Comparison of ENCODE assay signal across 14 mouse cellular contexts in the genomic region with DNA sequence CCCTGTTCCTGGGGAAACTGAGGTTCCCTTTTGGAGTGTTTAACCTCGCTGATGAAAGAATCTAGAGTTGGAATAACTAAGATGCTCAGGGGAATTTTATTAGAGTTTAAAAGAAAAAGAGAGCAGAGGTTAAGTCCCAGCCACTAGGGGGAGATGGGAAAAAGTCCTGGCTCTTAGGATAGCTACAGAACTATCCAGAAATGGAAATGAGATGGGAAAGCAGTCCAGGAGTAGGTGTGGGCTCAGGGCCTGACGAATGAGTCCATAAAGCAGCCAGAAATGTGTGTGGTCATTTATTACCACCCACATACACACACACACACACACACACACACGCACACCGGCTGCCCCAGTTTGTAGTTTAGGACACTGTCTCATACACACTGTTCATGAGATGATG. TPM values are rescaled to one million over a fixed set of nuclear protein-coding genes. Genes with fewer than 3 reads are reported as not detected.
A peak's percentile ranks its signal among the peaks of the same experiment; 100 is the strongest.
DNase-seq lines count a peak whose midpoint lies in the region; ATAC-seq and TF ChIP-seq lines count a peak whose summit lies in the region.
"Had no signal": no experiment of that assay in that cellular context is flagged by ENCODE, and none has a peak within 500 bp of the region (broad histone marks: within the 10 kb centered on the region; RNA-seq: fewer than 3 reads in every experiment).

No protein-coding gene starts in this region.

- no peak overlapping the region for H3K4me3 ChIP-seq in embryonic facial prominence, embryonic 11.5 days (ENCODE audit: low read depth, low read length)
- H3K4me3 ChIP-seq in embryonic facial prominence, embryonic 10.5 days: no peak overlapping the region
- no peak overlapping the region for H3K4me3 ChIP-seq in intestine, postnatal 0 days (ENCODE audit: low read depth, low read length)
- H3K4me3 ChIP-seq in intestine, embryonic 16.5 days (ENCODE audit: low read length): no peak overlapping the region
- H3K4me3 ChIP-seq: lung, embryonic 15.5 days had no signal

- ATAC-seq in embryonic facial prominence, embryonic 11.5 days (replicated peaks; ENCODE audit: insufficient number of reproducible peaks, low FRiP score, low TSS enrichment, low read depth): no peak
- ATAC-seq in intestine, postnatal 0 days: no peak
- no peak for ATAC-seq in intestine, embryonic 16.5 days

- no peaks in the 10 kb centered on the region for H3K9me3 ChIP-seq in embryonic facial prominence, embryonic 11.5 days (replicated peaks; ENCODE audit: control insufficient read depth, low read length)
- no peaks in the 10 kb centered on the region for H3K9me3 ChIP-seq in embryonic facial prominence, embryonic 10.5 days
- no peaks in the 10 kb centered on the region for H3K9me3 ChIP-seq in intestine, postnatal 0 days (ENCODE audit: control insufficient read depth)
- H3K9me3 ChIP-seq in intestine, embryonic 16.5 days (ENCODE audit: control insufficient read depth, low read length): no peaks in the 10 kb centered on the region
- H3K9me3 ChIP-seq: lung, embryonic 15.5 days had no signal

- WGBS in embryonic facial prominence, embryonic 11.5 days: 58% methylated on average over 4 of the region's 4 CpGs
- WGBS in embryonic facial prominence, embryonic 10.5 days: 65% methylated on average over 4 of the region's 4 CpGs
- WGBS in intestine, postnatal 0 days: 46% methylated on average over 4 of the region's 4 CpGs
- WGBS in intestine, embryonic 16.5 days: 52% methylated on average over 4 of the region's 4 CpGs

- H3K36me3 ChIP-seq in embryonic facial prominence, embryonic 11.5 days (replicated peaks; ENCODE audit: control insufficient read depth, insufficient read depth, low read depth, low read length): no peaks in the 10 kb centered on the region
- no peaks in the 10 kb centered on the region for H3K36me3 ChIP-seq in embryonic facial prominence, embryonic 10.5 days (replicated peaks)
- no peaks in the 10 kb centered on the region for H3K36me3 ChIP-seq in intestine, postnatal 0 days (ENCODE audit: control insufficient read depth, insufficient read depth)
- no peaks in the 10 kb centered on the region for H3K36me3 ChIP-seq in intestine, embryonic 16.5 days (ENCODE audit: control insufficient read depth, insufficient read depth, low read length)
- H3K36me3 ChIP-seq: lung, embryonic 15.5 days had no signal

- peak; percentile 63 for TF ChIP-seq CTCF in intestine, postnatal 0 days (IDR thresholded peaks at IDR 0.05; ENCODE audit: low read depth)

- H3K27me3 ChIP-seq in embryonic facial prominence, embryonic 11.5 days (ENCODE audit: control insufficient read depth, insufficient read depth, low read length): no peaks in the 10 kb centered on the region
- no peaks in the 10 kb centered on the region for H3K27me3 ChIP-seq in embryonic facial prominence, embryonic 10.5 days (replicated peaks; ENCODE audit: low read depth, poor library complexity, severe bottlenecking)
- H3K27me3 ChIP-seq in intestine, postnatal 0 days (replicated peaks; ENCODE audit: control insufficient read depth, insufficient read depth, low read length): no peaks in the 10 kb centered on the region
- H3K27me3 ChIP-seq in intestine, embryonic 16.5 days (replicated peaks; ENCODE audit: control insufficient read depth, insufficient read depth, low read length): no peaks in the 10 kb centered on the region
- H3K27me3 ChIP-seq: lung, embryonic 15.5 days had no signal

- no peak overlapping the region for H3K4me2 ChIP-seq in embryonic facial prominence, embryonic 11.5 days (ENCODE audit: low read depth, low read length)
- H3K4me2 ChIP-seq in intestine, postnatal 0 days (replicated peaks; ENCODE audit: low read depth): no peak overlapping the region
- H3K4me2 ChIP-seq in intestine, embryonic 16.5 days (ENCODE audit: low read depth, low read length): no peak overlapping the region
- H3K4me2 ChIP-seq: lung, embryonic 15.5 days had no signal

- no peak overlapping the region for H3K9ac ChIP-seq in embryonic facial prominence, embryonic 11.5 days (replicated peaks; ENCODE audit: low read length)
- no peak overlapping the region for H3K9ac ChIP-seq in intestine, postnatal 0 days (ENCODE audit: low read depth, low read length)
- H3K9ac ChIP-seq in intestine, embryonic 16.5 days (ENCODE audit: low read depth, low read length): no peak overlapping the region
- H3K9ac ChIP-seq: lung, embryonic 15.5 days had no signal

- no peaks in the 10 kb centered on the region for H3K4me1 ChIP-seq in embryonic facial prominence, embryonic 11.5 days (ENCODE audit: control insufficient read depth, insufficient read depth, low read length)
- no peaks in the 10 kb centered on the region for H3K4me1 ChIP-seq in embryonic facial prominence, embryonic 10.5 days
- H3K4me1 ChIP-seq in intestine, postnatal 0 days (replicated peaks; ENCODE audit: control insufficient read depth, insufficient read depth, low read length): no peaks in the 10 kb centered on the region
- no peaks in the 10 kb centered on the region for H3K4me1 ChIP-seq in intestine, embryonic 16.5 days (ENCODE audit: control insufficient read depth, insufficient read depth, low read length)
- H3K4me1 ChIP-seq: lung, embryonic 15.5 days had no signal

- H3K27ac ChIP-seq in embryonic facial prominence, embryonic 11.5 days (replicated peaks; ENCODE audit: low read depth, low read length): no peak overlapping the region
- no peak overlapping the region for H3K27ac ChIP-seq in embryonic facial prominence, embryonic 10.5 days (replicated peaks)
- H3K27ac ChIP-seq in intestine, postnatal 0 days (ENCODE audit: low read depth, low read length): no peak overlapping the region
- H3K27ac ChIP-seq in intestine, embryonic 16.5 days (ENCODE audit: low read length): no peak overlapping the region
- H3K27ac ChIP-seq: lung, embryonic 15.5 days had no signal

- peak; percentile 35 for DNase-seq in embryonic facial prominence, embryonic 11.5 days (ENCODE audit: low spot score)
- DNase-seq in embryonic facial prominence, embryonic 10.5 days (ENCODE audit: low spot score): no peak
- peak; percentile 5 for DNase-seq in lung, postnatal 36 days
- no peak for DNase-seq in lung, adult 18-20 months
- DNase-seq in embryo, embryonic 11 days: peak; percentile 45
- DNase-seq in adrenal gland, adult 2 months: no peak
- DNase-seq: cerebellum, adult 18-20 months; thymus, postnatal 36 days had no signal

RNA-seq across cellular contexts. Expression of gene Cnga3, which starts 19.6 kb away (rescaled TPM):
- polyA plus RNA-seq in embryonic facial prominence, embryonic 11.5 days (2014; fragmentation: Nextera tagmentation; extraction: Ambion mirVana): not detected in 2 replicates
- polyA plus RNA-seq in embryonic facial prominence, embryonic 10.5 days (2016; fragmentation: Nextera tagmentation; extraction: Ambion mirVana): not detected in 2 replicates
- polyA plus RNA-seq in intestine, postnatal 0 days (2015; fragmentation: Nextera tagmentation; extraction: Ambion mirVana): 0.42 and 0.47 TPM in 2 replicates
- 0.12 and 0.21 TPM in 2 replicates for polyA plus RNA-seq in intestine, embryonic 16.5 days (2015; fragmentation: Nextera tagmentation; extraction: Ambion mirVana)
- 1 to 10 TPM; 1.1 to 2.6 TPM for total RNA-seq in adrenal gland, adult 2 months (2021)
- polyA plus RNA-seq in adrenal gland, adult 2 months (2012; rRNA removed): 0.32 and 0.61 TPM in 2 replicates
- total RNA-seq: monocyte, adult 5-6 weeks; neutrophil, adult 5-6 weeks had no signal
- polyA plus RNA-seq: limb, embryonic 11.5 days; lung, embryonic 15.5 days had no signal

Comparison
In these comparisons a context has a peak if more than half of its experiments do, and no peak if none do; other contexts are left out.
1. DNase-seq: peak in embryonic facial prominence, embryonic 11.5 days (single experiment), lung, postnatal 36 days (single experiment) and embryo, embryonic 11 days (single experiment); none in embryonic facial prominence, embryonic 10.5 days (single experiment), lung, adult 18-20 months (0 of 2) and adrenal gland, adult 2 months (single experiment).